Mouse (Mus musculus): ENCODE results near the gene Gm3543. TPM values are rescaled to one million over a fixed set of nuclear protein-coding genes. Genes with fewer than 3 reads are reported as not detected.

Gm3543 gene
- polyA plus RNA-seq (2017; shearing (Covaris generic)): not detected

GRCm38 (mm10) chr14:41983225-41983624 is at the start of gene Gm3543:
TSS of gene Gm3543 (minus strand) at chr14:41983325.

GRCm38 (mm10) chr14:41967827-41968226 is 15.3 kb downstream of the Gm3543 start, which contains the start of gene Gm6401:
TSS of gene Gm6401 (minus strand) at chr14:41967927.

GRCm38 (mm10) chr14:41943695-41944094 is 39.4 kb downstream of the Gm3543 start, which contains the start of gene 1700024B05Rik:
TSS of gene 1700024B05Rik (plus strand) at chr14:41943995.

Other genes with a start within 250 kb of the Gm3543 start
- gene Gm7929, start 232.7 kb downstream of the Gm3543 start, polyA plus RNA-seq (2017; shearing (Covaris generic)): not detected
- not detected for gene Gm47189, start 210.9 kb downstream of the Gm3543 start, polyA plus RNA-seq (2017; shearing (Covaris generic))
- gene Gm7980, start 76.0 kb downstream of the Gm3543 start, polyA plus RNA-seq (2017; shearing (Covaris generic)): not detected
- not detected for gene 1700049E17Rik1, start 58.4 kb downstream of the Gm3543 start, polyA plus RNA-seq (2017; shearing (Covaris generic))
- 0.43 TPM for gene 1700024B05Rik, start 39.3 kb downstream of the Gm3543 start, polyA plus RNA-seq (2017; shearing (Covaris generic))
- not detected for gene Gm6401, start 15.4 kb downstream of the Gm3543 start, polyA plus RNA-seq (2017; shearing (Covaris generic))
- 0.27 TPM for gene Gm7951, start 134.0 kb upstream of the Gm3543 start, polyA plus RNA-seq (2017; shearing (Covaris generic))
- gene Gm17027, start 179.3 kb upstream of the Gm3543 start, polyA plus RNA-seq (2017; shearing (Covaris generic)): not detected
- gene Gm3573, start 207.5 kb upstream of the Gm3543 start, polyA plus RNA-seq (2017; shearing (Covaris generic)): not detected